In the genomic region with DNA sequence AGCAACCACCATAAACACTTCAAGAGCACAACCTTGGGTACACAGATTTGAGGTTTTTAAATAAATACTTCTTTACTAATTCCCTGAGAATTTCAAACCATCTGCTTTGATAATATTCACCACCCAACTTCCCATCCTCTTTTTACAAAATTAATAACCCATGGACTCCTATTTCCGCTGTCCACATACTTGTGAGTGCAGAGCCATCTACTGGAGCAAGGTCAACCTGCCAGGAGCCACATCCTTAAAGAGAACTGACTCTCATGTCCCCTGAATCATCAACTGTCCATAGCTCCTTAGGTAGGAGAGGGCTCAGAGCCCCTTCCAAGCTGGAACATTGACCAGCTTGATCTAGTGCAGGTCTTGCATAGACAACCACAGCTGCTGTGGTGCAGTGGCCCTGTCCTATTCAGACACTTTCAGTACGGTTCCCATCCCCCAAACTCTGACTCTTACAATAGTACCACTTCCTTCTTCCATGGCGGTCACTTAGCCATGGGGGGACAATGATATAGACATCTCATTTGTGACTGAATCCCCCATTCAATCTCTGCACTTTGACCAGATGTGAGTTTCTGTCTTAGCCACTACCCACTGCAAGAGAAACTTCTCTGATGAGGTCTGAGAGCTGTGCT, we compare ENCODE assay signal across 26 mouse cellular contexts. TPM values are rescaled to one million over a fixed set of nuclear protein-coding genes. Genes with fewer than 3 reads are reported as not detected.
DNase-seq lines count a peak whose midpoint lies in the region; ATAC-seq lines count a peak whose summit lies in the region.
"Had no signal": no experiment of that assay in that cellular context is flagged by ENCODE, and none has a peak within 500 bp of the region (broad histone marks: within the 10 kb centered on the region; RNA-seq: fewer than 3 reads in every experiment).

No protein-coding gene starts in this region.

- ATAC-seq in granulocyte monocyte progenitor cell, adult 5-6 weeks (replicated peaks; ENCODE audit: poor library complexity, severe bottlenecking), result peak; percentile 73
- ATAC-seq: activated CD4-positive, CD25-positive, alpha-beta regulatory T cell, adult 4 months; forebrain, embryonic 15.5 days; Patski had no signal

- DNase-seq in layer of hippocampus, adult 9-11 months, result peak; percentile 25
- DNase-seq in layer of hippocampus, adult 11-12 months (ENCODE audit: low spot score), result no peak
- DNase-seq in 416B (ENCODE audit: low read depth), result peak; percentile 18
- DNase-seq in A20 (ENCODE audit: low read depth, low spot score), result peak; percentile 48
- no peak for DNase-seq in urinary bladder, adult 2 months (ENCODE audit: low spot score)
- no peak for DNase-seq in lung, postnatal 25 days (ENCODE audit: low spot score)
- no peak for DNase-seq in embryo, embryonic 9.5 days (ENCODE audit: extremely low spot score)
- DNase-seq: adrenal gland, postnatal 14 days; cerebellum, adult 2 months; cerebellum, postnatal 10 days; gastrocnemius, postnatal 10 days; heart, postnatal 10 days had no signal

RNA-seq across cellular contexts. Expression of a gene that starts 9.2 kb away (rescaled TPM):
- total RNA-seq in granulocyte monocyte progenitor cell, adult 5-6 weeks (2014; fragmentation: Nextera tagmentation), result not detected in 2 replicates
- not detected in 2 replicates for total RNA-seq in granulocyte monocyte progenitor cell, adult 5-6 weeks (2017)
- 0.28 and 0.40 TPM in 2 replicates for polyA plus RNA-seq in urinary bladder, adult 2 months (2012; rRNA removed)
- total RNA-seq: hematopoietic stem cell, adult 5-6 weeks had no signal
- polyA plus RNA-seq: C2C12; cerebellum, adult 2 months; erythroblast, embryonic 14.5 days; forebrain, embryonic 11.5 days; heart, embryonic 14.5 days; hindbrain, embryonic 14.5 days; Patski had no signal

RNA-seq across cellular contexts. Expression of a gene that starts 13.1 kb away (rescaled TPM):
- not detected in 2 replicates for total RNA-seq in granulocyte monocyte progenitor cell, adult 5-6 weeks (2014; fragmentation: Nextera tagmentation)
- total RNA-seq in granulocyte monocyte progenitor cell, adult 5-6 weeks (2017), result not detected in 2 replicates
- not detected in 2 replicates for polyA plus RNA-seq in urinary bladder, adult 2 months (2012; rRNA removed)
- total RNA-seq: adrenal gland, adult 18-20 months; adrenal gland, postnatal 14 days; gastrocnemius, postnatal 10 days; gastrocnemius, postnatal 4 days; heart, postnatal 10 days; hematopoietic stem cell, adult 5-6 weeks had no signal
- polyA plus RNA-seq: activated CD4-positive, CD25-positive, alpha-beta regulatory T cell, adult 4 months; C2C12; cerebellum, adult 2 months; embryonic facial prominence, embryonic 11.5 days; embryonic facial prominence, embryonic 15.5 days; erythroblast, embryonic 14.5 days; forebrain, embryonic 11.5 days; forebrain, embryonic 15.5 days; heart, embryonic 14.5 days; hindbrain, embryonic 14.5 days; Patski had no signal

RNA-seq across cellular contexts. Expression of a gene that starts 34.8 kb away (rescaled TPM):
- total RNA-seq in granulocyte monocyte progenitor cell, adult 5-6 weeks (2014; fragmentation: Nextera tagmentation), result not detected in 2 replicates
- 0.21 TPM in 1 of 2 replicates, not detected in the other for total RNA-seq in granulocyte monocyte progenitor cell, adult 5-6 weeks (2017)
- 1.2 and 1.6 TPM in 2 replicates for polyA plus RNA-seq in urinary bladder, adult 2 months (2012; rRNA removed)
- total RNA-seq: heart, postnatal 10 days had no signal
- polyA plus RNA-seq: C2C12; erythroblast, embryonic 14.5 days; heart, embryonic 14.5 days; Patski had no signal

RNA-seq across cellular contexts. Expression of a gene that starts 38.3 kb away (rescaled TPM):
- not detected in 2 replicates for total RNA-seq in granulocyte monocyte progenitor cell, adult 5-6 weeks (2014; fragmentation: Nextera tagmentation)
- not detected in 2 replicates for total RNA-seq in granulocyte monocyte progenitor cell, adult 5-6 weeks (2017)
- polyA plus RNA-seq in urinary bladder, adult 2 months (2012; rRNA removed), result 0.09 and 0.18 TPM in 2 replicates
- total RNA-seq: adrenal gland, adult 18-20 months; adrenal gland, postnatal 14 days; gastrocnemius, postnatal 10 days; gastrocnemius, postnatal 4 days; heart, postnatal 10 days; hematopoietic stem cell, adult 5-6 weeks had no signal
- polyA plus RNA-seq: C2C12; embryonic facial prominence, embryonic 11.5 days; embryonic facial prominence, embryonic 15.5 days; erythroblast, embryonic 14.5 days; forebrain, embryonic 11.5 days; heart, embryonic 14.5 days; Patski had no signal

RNA-seq across cellular contexts. Expression of a gene that starts 58.1 kb away (rescaled TPM):
- not detected in 2 replicates for total RNA-seq in granulocyte monocyte progenitor cell, adult 5-6 weeks (2014; fragmentation: Nextera tagmentation)
- total RNA-seq in granulocyte monocyte progenitor cell, adult 5-6 weeks (2017), result 2.6 TPM in 2 replicates
- polyA plus RNA-seq in urinary bladder, adult 2 months (2012; rRNA removed), result 248 and 252 TPM in 2 replicates
- polyA plus RNA-seq: C2C12; erythroblast, embryonic 14.5 days had no signal

Comparison
In these comparisons a context has a peak if more than half of its experiments do, and no peak if none do; other contexts are left out.
1. DNase-seq: peak in layer of hippocampus, adult 9-11 months (single experiment), 416B (single experiment) and A20 (single experiment); none in layer of hippocampus, adult 11-12 months (single experiment), urinary bladder, adult 2 months (single experiment), lung, postnatal 25 days (single experiment) and embryo, embryonic 9.5 days (single experiment).